Mouse (Mus musculus): ENCODE results near the gene Eif6. TPM values are rescaled to one million over a fixed set of nuclear protein-coding genes. Genes with fewer than 3 reads are reported as not detected.
A peak's percentile ranks its signal among the peaks of the same experiment; 100 is the strongest.

Eif6 gene
- polyA plus RNA-seq, 1 experiment, result 77.0 TPM

DNA sequence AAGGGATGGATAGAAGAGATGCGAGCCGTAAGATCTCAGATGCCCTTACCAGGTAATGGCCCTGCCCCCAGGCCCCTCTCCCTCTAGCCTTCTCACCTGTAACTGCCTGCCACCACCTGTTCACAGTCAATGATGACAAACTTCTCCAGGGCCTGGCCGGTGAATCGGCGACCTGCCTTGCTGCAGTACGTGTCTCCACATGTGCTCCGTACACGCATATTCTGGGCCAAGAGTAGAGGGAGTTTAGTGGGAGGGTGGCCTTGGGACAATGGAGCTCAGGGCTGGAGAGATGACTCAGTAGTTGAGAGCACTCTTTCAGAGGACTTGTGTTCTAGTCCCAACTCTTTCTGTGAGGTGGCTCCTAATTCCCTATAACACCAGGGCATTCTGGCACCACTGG lies 4.1 kb upstream of the Eif6 start:
- DNase-seq (ENCODE audit: low read depth in 1 of 2, low spot score in 2 of 2), result no peak
- H3K27ac ChIP-seq (ENCODE audit: insufficient read depth, low read length), result no peak overlapping the region
- H3K4me3 ChIP-seq (ENCODE audit: extremely low read depth, insufficient read depth, insufficient read length), result no peak overlapping the region
- no peaks in the 10 kb centered on the region for H3K36me3 ChIP-seq (ENCODE audit: control insufficient read depth, insufficient read depth, low read length)
- no peak for TF ChIP-seq POLR2A (IDR thresholded peaks at IDR 0.05; ENCODE audit: low read depth, low read length)
- no peak for TF ChIP-seq CTCF (IDR thresholded peaks at IDR 0.05; ENCODE audit: extremely low read depth, insufficient read depth, insufficient read length, insufficient replicate concordance)
- 90% methylated on average over 8 of the region's 8 CpGs for WGBS
- H3K4me1 ChIP-seq (ENCODE audit: control insufficient read depth, insufficient read depth, insufficient read length), result no peaks in the 10 kb centered on the region; the same call in 1 of the 2 replicates
- H3K27me3 ChIP-seq (ENCODE audit: control insufficient read depth, insufficient read depth, low read length), result no peaks in the 10 kb centered on the region

DNA sequence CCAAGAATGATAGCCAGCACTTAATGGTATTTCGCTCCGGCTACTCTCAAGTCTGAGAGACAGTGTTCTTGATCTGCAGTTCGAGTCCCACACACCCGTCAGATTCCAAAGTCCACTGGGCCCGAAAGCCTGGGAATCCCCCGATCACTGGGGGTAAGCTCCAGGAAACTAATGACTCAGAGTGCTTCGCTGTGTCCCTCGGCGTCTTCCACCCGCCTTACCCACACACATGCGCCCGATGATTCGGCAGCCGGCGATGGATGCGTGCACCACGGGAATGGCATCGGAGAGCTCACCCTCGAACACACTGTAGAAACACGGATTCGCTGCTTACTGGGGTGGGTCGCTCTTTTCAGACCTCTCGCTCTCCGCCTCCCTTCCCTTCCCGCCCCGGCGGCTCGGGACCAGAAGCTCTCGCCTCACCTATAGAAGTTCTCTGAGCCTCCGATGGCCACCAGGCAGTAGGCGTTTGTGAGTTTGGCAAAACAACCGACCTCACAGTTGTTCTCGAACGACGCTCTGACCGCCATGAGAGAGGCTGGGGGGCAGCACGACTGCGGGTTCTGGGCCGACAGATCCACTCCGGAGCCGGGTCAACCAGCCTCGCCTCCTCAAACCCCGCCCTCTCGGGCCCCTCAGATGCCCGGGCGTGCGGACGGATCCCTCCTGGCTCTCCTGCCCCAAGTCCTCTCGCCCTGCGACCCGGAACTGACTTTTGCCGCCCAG lies 658 bp downstream of the Eif6 start:
- no peak for DNase-seq (ENCODE audit: low read depth in 1 of 2, low spot score in 2 of 2)
- Histone ChIP-seq H3K4me3 (ENCODE audit: extremely low read depth, insufficient read depth, insufficient read length) (peak overlapping the region; percentile 100), H3K4me1 (ENCODE audit: control insufficient read depth, insufficient read depth, insufficient read length) (no peaks in the 10 kb centered on the region; the same call in 1 of the 2 replicates), H3K27me3 (ENCODE audit: control insufficient read depth, insufficient read depth, low read length) (no peaks in the 10 kb centered on the region), H3K36me3 (ENCODE audit: control insufficient read depth, insufficient read depth, low read length) (peaks cover 17% of the 10 kb centered on the region), H3K27ac (ENCODE audit: insufficient read depth, low read length) (peak overlapping the region; percentile 81)
- WGBS, result 2% methylated on average over 52 of the region's 52 CpGs
- TF ChIP-seq CTCF (IDR thresholded peaks at IDR 0.05; ENCODE audit: extremely low read depth, insufficient read depth, insufficient read length, insufficient replicate concordance) (no peak), POLR2A (IDR thresholded peaks at IDR 0.05; ENCODE audit: low read depth, low read length) (no peak)

DNA sequence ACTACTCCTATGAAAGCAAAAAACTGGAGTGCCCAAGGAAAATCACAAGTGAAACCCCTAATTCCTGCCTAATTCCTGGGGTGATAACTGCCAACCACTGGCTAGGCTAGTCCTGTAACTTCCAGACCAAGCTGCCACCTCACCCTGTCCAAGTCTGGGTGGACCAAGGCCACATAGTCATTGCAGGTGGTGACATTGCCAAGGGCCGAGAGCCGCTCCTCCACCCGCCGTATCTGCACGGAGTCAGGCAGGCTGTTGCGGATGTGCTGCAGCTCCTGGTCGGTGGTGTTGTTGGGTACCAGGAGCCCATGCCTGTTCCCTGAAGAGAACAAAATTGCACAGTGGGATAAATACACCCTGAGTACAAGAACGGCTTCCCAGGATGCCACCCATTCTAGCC lies 3.0 kb downstream of the Eif6 start:
- DNase-seq (ENCODE audit: low read depth in 1 of 2, low spot score in 2 of 2), result no peak
- WGBS, result 92% methylated on average over 8 of the region's 8 CpGs
- Histone ChIP-seq H3K27ac (ENCODE audit: insufficient read depth, low read length) (no peak overlapping the region), H3K36me3 (ENCODE audit: control insufficient read depth, insufficient read depth, low read length) (peaks cover 19% of the 10 kb centered on the region), H3K27me3 (ENCODE audit: control insufficient read depth, insufficient read depth, low read length) (no peaks in the 10 kb centered on the region), H3K4me1 (ENCODE audit: control insufficient read depth, insufficient read depth, insufficient read length) (peaks cover 7% of the 10 kb centered on the region; the same call in 1 of the 2 replicates), H3K4me3 (ENCODE audit: extremely low read depth, insufficient read depth, insufficient read length) (no peak overlapping the region)
- no peak for TF ChIP-seq POLR2A (IDR thresholded peaks at IDR 0.05; ENCODE audit: low read depth, low read length)
- no peak for TF ChIP-seq CTCF (IDR thresholded peaks at IDR 0.05; ENCODE audit: extremely low read depth, insufficient read depth, insufficient read length, insufficient replicate concordance)

DNA sequence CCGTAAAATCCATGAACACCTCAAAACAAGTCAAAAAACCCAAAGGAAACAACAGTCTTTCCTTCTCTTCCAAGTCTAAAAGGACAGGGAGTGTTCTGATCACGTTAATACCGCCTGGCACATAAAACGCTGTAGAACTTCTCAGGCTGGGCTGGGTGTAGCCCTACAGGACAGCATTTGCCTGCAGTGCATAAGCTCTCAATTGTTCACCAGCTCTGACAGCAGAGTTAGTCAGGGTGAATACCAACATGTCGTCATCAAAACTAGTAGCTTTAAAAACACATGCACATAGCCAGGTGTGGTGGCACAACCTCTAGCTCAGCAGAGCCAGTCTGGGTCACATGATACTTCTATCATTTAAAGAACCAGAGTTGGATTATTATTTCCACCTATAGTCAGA lies 5.9 kb downstream of the Eif6 start:
- TF ChIP-seq CTCF (IDR thresholded peaks at IDR 0.05; ENCODE audit: extremely low read depth, insufficient read depth, insufficient read length, insufficient replicate concordance), result no peak
- no peak for TF ChIP-seq POLR2A (IDR thresholded peaks at IDR 0.05; ENCODE audit: low read depth, low read length)
- Histone ChIP-seq H3K4me1 (ENCODE audit: control insufficient read depth, insufficient read depth, insufficient read length) (peaks cover 11% of the 10 kb centered on the region; the same call in 1 of the 2 replicates), H3K27me3 (ENCODE audit: control insufficient read depth, insufficient read depth, low read length) (no peaks in the 10 kb centered on the region), H3K36me3 (ENCODE audit: control insufficient read depth, insufficient read depth, low read length) (peaks cover 19% of the 10 kb centered on the region), H3K27ac (ENCODE audit: insufficient read depth, low read length) (no peak overlapping the region), H3K4me3 (ENCODE audit: extremely low read depth, insufficient read depth, insufficient read length) (no peak overlapping the region)
- no peak for DNase-seq (ENCODE audit: low read depth in 1 of 2, low spot score in 2 of 2)
- 91% methylated on average over 5 of the region's 5 CpGs for WGBS

DNA sequence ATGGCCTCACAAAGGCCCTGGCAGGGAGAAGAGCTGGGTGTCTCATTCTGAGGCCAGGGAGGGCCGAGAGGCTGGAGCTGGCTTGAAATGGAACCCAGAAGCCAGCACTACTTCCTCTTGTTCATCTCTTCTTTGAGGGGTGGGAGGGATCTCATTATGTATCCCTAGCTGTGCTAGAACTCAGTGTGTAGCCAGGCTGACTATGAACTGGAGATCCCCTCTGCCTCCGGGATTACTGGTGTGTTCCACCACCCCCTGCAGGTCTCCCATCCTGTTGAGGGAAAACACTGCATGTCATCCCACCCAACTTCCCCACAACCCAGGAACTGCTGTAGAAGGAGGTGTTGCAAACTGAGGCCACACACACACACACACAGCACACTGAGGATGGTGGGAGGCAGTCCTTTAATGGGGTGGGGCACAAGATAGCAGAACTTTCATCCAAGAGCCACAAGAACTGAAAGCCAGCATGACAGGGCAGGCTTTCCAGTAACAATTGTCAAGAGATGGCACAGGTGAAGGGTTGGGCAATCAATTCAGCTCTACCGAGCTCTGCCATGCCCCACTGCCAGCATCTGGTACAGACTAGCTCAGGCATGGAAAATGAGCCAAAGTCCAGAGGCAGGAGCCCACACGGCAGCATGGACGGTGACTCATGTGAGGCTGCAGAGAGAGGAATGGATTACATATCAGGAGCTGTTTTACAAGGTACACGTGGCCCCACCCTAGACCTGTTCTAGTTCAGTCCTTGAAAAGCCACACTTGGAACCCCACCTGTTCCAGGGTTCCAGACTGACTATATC lies 7.1 kb downstream of the Eif6 start:
- TF ChIP-seq CTCF (IDR thresholded peaks at IDR 0.05; ENCODE audit: extremely low read depth, insufficient read depth, insufficient read length, insufficient replicate concordance) (no peak), POLR2A (IDR thresholded peaks at IDR 0.05; ENCODE audit: low read depth, low read length) (no peak)
- H3K27ac ChIP-seq (ENCODE audit: insufficient read depth, low read length), result peak overlapping the region; percentile 60
- peaks cover 19% of the 10 kb centered on the region for H3K36me3 ChIP-seq (ENCODE audit: control insufficient read depth, insufficient read depth, low read length)
- H3K4me1 ChIP-seq (ENCODE audit: control insufficient read depth, insufficient read depth, insufficient read length), result peaks cover 11% of the 10 kb centered on the region; the same call in 1 of the 2 replicates
- peak overlapping the region; percentile 39 for H3K4me3 ChIP-seq (ENCODE audit: extremely low read depth, insufficient read depth, insufficient read length)
- no peak for DNase-seq (ENCODE audit: low read depth in 1 of 2, low spot score in 2 of 2)
- 69% methylated on average over 6 of the region's 6 CpGs for WGBS
- H3K27me3 ChIP-seq (ENCODE audit: control insufficient read depth, insufficient read depth, low read length), result no peaks in the 10 kb centered on the region

DNA sequence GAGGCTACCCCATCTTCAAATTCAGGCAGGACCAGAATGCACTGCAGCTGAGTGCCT lies 7.5 kb downstream of the Eif6 start, which contains the start of gene BC029722:
Gene BC029722, minus strand, starts transcription at position 35 of the 57 bp plus-strand sequence.
- Histone ChIP-seq H3K27me3 (ENCODE audit: control insufficient read depth, insufficient read depth, low read length) (no peaks in the 10 kb centered on the region), H3K4me1 (ENCODE audit: control insufficient read depth, insufficient read depth, insufficient read length) (peaks cover 11% of the 10 kb centered on the region; the same call in 1 of the 2 replicates), H3K27ac (ENCODE audit: insufficient read depth, low read length) (peak within 1 kb of the TSS; percentile 76), H3K36me3 (ENCODE audit: control insufficient read depth, insufficient read depth, low read length) (peaks cover 19% of the 10 kb centered on the region), H3K4me3 (ENCODE audit: extremely low read depth, insufficient read depth, insufficient read length) (peak within 1 kb of the TSS; percentile 76)
- TF ChIP-seq CTCF (IDR thresholded peaks at IDR 0.05; ENCODE audit: extremely low read depth, insufficient read depth, insufficient read length, insufficient replicate concordance), result no peak
- TF ChIP-seq POLR2A (IDR thresholded peaks at IDR 0.05; ENCODE audit: low read depth, low read length), result no peak
- DNase-seq (ENCODE audit: low read depth in 1 of 2, low spot score in 2 of 2), result no peak

Measured in spleen, adult 2 months (tissue).